Mouse (Mus musculus) limb, embryonic 14.5 days (tissue): ENCODE results near the gene Pheta1. TPM values are rescaled to one million over a fixed set of nuclear protein-coding genes. Genes with fewer than 3 reads are reported as not detected.

Experiments used
- ATAC-seq: fragments of 200-750 bp; cut with Nextera tagmentation; 2 replicates; pipeline ENCODE4 v1.8.0; 2017; ENCODE audit warnings: low read depth, moderate number of reproducible peaks, moderate TSS enrichment; ENCODE audit not compliant: low FRiP score
- DNase-seq: peaks from one replicate; pipeline ENCODE4 v3.0.0-alpha.2; 2015; ENCODE audit warnings: low spot score
- H3K27ac ChIP-seq: fragments of 300-500 bp; sonication (generic); replicated peaks from 2 replicates; pipeline ENCODE4 v1.5.1; 2014; ENCODE audit warnings: low read depth, mild to moderate bottlenecking, low read length, moderate library complexity, mixed read lengths
- H3K27me3 ChIP-seq: fragments of 300-500 bp; sonication (generic); 2 replicates; pipeline ENCODE4 v1.6.1; 2014; ENCODE audit warnings: low read length, mixed read lengths; ENCODE audit not compliant: control insufficient read depth, insufficient read depth
- H3K36me3 ChIP-seq: fragments of 300-500 bp; sonication (generic); 2 replicates; pipeline ENCODE4 v1.6.1; 2014; ENCODE audit warnings: mild to moderate bottlenecking, low read length, moderate library complexity, mixed read lengths; ENCODE audit not compliant: control insufficient read depth, insufficient read depth
- H3K4me1 ChIP-seq: fragments of 300-500 bp; sonication (generic); 2 replicates; pipeline ENCODE4 v1.6.1; 2014; ENCODE audit warnings: antibody characterized with exemption, low read length, mixed read lengths; ENCODE audit not compliant: control insufficient read depth, insufficient read depth
- H3K4me2 ChIP-seq: fragments of 300-500 bp; sonication (generic); replicated peaks from 2 replicates; pipeline ENCODE4 v1.6.1; 2014; ENCODE audit warnings: low read depth, mild to moderate bottlenecking, low read length, moderate library complexity; ENCODE audit not compliant: severe bottlenecking
- H3K4me3 ChIP-seq: fragments of 300-500 bp; sonication (generic); replicated peaks from 2 replicates; pipeline ENCODE4 v1.5.1; 2014; ENCODE audit warnings: low read length
- H3K9ac ChIP-seq: fragments of 300-500 bp; sonication (generic); 2 replicates; pipeline ENCODE4 v1.6.1; 2014; ENCODE audit warnings: mild to moderate bottlenecking, low read depth, low read length, moderate library complexity; ENCODE audit not compliant: severe bottlenecking
- H3K9me3 ChIP-seq: fragments of 300-500 bp; sonication (generic); 2 replicates; pipeline ENCODE4 v1.6.1; 2016; ENCODE audit warnings: low read length; ENCODE audit not compliant: control insufficient read depth
- POLR2A ChIP-seq: fragments of 200-500 bp; IDR thresholded peaks from 2 replicates; pipeline ENCODE4 v1.8.0; 2012; ENCODE audit warnings: inconsistent platforms, mild to moderate bottlenecking, moderate library complexity, borderline replicate concordance; ENCODE audit not compliant: insufficient read depth, insufficient read length; ENCODE audit errors: extremely low read depth
- WGBS: fragments of 180-500 bp; shearing (Covaris S2); extraction: QIAGEN DNeasy Blood & Tissue Kit; methylation state at CpG from one replicate; pipeline ENCODE4 v1.1.7; 2014; 5-methylcytosine and 5-hydroxymethylcytosine counted together
- polyA plus RNA-seq, 2 experiments: library from polyadenylated mRNA; depleted of rRNA in 1 of 2; stranded (reverse) in 1 of 2; unstranded in 1 of 2; fragments of >200 nt; fragmentation: Nextera tagmentation in 1 of 2; extraction: Ambion mirVana in 1 of 2; gene quantifications; 2 replicates each; pipeline versions ENCODE4 v1.2.1 to v1.2.3; 2012 to 2014

Pheta1 gene
- polyA plus RNA-seq, 2 experiments: 21.3 to 30.1 TPM

GRCm38 (mm10) chr5:121811485-121811931, 37.3 kb upstream of the Pheta1 start:
- H3K4me3 ChIP-seq: no peak overlapping the region
- ATAC-seq (no peak), DNase-seq (no peak)
- no peak overlapping the region for H3K9ac ChIP-seq
- no peak for TF ChIP-seq POLR2A
- no peak overlapping the region for H3K4me2 ChIP-seq
- H3K27me3 ChIP-seq: no peaks in the 10 kb centered on the region
- no peaks in the 10 kb centered on the region for H3K9me3 ChIP-seq
- WGBS: 90% methylated on average over 5 of the region's 5 CpGs
- H3K36me3 ChIP-seq: peaks cover 66% of the 10 kb centered on the region
- H3K4me1 ChIP-seq: no peaks in the 10 kb centered on the region
- no peak overlapping the region for H3K27ac ChIP-seq

DNA sequence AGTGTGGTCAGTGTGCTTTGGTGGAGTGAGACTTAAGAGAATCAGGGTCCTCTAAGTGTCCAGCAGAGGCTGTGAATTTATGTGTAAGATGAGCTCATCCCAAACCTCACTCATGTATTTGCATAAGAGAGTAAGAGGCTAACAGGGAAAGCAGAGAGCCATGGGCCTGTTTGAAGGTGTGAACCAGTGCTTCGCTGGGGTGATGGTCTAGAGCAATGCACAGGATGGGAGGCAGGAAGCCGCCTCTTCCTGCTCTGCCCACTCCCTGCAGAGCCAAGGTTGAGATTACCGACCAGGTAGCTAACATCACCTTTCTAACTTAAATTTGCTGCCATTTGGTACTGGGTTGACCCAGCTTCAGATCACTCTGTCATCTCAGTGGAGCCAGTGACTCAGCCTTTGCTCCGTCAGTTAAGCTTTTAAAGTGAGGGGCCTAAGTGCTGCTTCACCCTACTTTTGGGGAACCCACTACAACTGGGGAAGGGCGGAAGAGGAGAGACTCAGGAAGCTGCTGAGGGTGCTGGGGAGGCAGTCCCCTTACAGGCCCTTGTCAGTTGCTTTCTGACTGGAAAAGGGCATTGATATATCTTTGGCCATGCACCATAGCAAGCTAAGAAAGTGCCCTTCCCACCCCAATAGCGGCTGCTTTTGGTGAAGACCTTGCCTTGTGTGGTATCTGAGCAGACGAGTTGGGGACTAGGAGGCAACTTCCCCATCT, 36.1 kb upstream of the Pheta1 start:
- Histone ChIP-seq H3K27ac (no peak overlapping the region), H3K9ac (no peak overlapping the region), H3K36me3 (peaks cover 76% of the 10 kb centered on the region), H3K4me2 (no peak overlapping the region), H3K27me3 (no peaks in the 10 kb centered on the region), H3K9me3 (no peaks in the 10 kb centered on the region), H3K4me3 (no peak overlapping the region), H3K4me1 (no peaks in the 10 kb centered on the region)
- TF ChIP-seq POLR2A: no peak
- DNase-seq (no peak), ATAC-seq (no peak)
- 81% methylated on average over 7 of the region's 7 CpGs for WGBS

GRCm38 (mm10) chr5:121813744-121814143, 35.0 kb upstream of the Pheta1 start:
- H3K4me1 ChIP-seq: no peaks in the 10 kb centered on the region
- peaks cover 79% of the 10 kb centered on the region for H3K36me3 ChIP-seq
- TF ChIP-seq POLR2A: no peak
- no peak overlapping the region for H3K9ac ChIP-seq
- H3K27ac ChIP-seq: no peak overlapping the region
- ATAC-seq (no peak), DNase-seq (no peak)
- no peak overlapping the region for H3K4me3 ChIP-seq
- H3K4me2 ChIP-seq: no peak overlapping the region
- H3K9me3 ChIP-seq: no peaks in the 10 kb centered on the region
- WGBS: 91% methylated on average over 10 of the region's 10 CpGs
- H3K27me3 ChIP-seq: no peaks in the 10 kb centered on the region

DNA sequence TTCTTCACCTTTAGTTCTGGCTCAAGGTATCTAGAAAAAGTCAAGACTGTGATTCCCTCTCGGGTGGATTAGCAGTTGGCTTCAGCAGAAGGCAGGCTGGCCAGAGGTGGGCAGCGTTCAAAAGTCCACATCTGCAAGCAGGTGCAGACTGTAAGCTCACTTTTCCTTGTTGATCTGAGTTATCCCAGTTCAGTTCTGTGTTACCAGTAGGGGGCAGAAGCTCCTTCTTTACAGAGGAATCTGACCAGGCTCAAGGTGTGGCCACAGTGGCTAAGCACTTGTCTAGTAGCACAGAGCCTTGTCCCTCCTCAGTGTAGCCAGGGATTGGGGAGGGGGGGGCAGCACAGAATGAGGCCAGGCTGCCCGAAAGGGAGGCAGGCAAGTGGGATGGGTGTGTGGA, 33.7 kb upstream of the Pheta1 start:
- DNase-seq (peak; percentile 71), ATAC-seq (no peak)
- Histone ChIP-seq H3K9me3 (no peaks in the 10 kb centered on the region), H3K27ac (no peak overlapping the region), H3K9ac (no peak overlapping the region), H3K27me3 (no peaks in the 10 kb centered on the region), H3K4me1 (no peaks in the 10 kb centered on the region), H3K36me3 (peaks cover 87% of the 10 kb centered on the region), H3K4me3 (no peak overlapping the region), H3K4me2 (no peak overlapping the region)
- 65% methylated on average over 3 of the region's 3 CpGs for WGBS
- no peak for TF ChIP-seq POLR2A

DNA sequence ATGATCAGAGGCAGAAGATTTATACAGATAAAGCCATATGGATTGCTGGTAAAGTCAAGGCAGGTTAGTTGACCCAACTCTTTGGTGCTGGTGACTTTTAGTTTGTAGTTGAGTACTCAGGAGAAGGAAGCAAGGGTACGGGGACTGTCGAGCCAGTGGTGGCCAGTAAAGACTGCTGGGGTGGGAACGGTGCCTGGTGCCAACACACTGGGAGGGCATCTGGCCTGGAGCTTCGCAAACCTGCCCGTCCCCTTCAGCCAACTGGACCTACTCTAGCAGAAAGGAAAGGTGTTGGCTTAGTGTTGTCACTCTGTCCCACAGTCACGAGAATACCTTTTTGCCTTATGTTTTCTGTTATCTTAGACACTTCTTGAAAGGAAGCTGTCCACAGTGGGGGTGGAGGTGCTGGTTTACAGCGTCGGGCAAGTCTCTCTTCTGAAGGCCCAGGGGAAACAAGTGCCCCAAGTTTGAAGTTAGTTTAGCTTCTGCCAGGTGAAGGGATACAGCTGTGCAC, 32.9 kb upstream of the Pheta1 start:
- no peak for TF ChIP-seq POLR2A
- ATAC-seq (no peak), DNase-seq (no peak)

More for the DNA sequence above, 32.9 kb upstream of the Pheta1 start:
- no peaks in the 10 kb centered on the region for H3K9me3 ChIP-seq
- H3K9ac ChIP-seq: no peak overlapping the region
- no peaks in the 10 kb centered on the region for H3K27me3 ChIP-seq
- no peak overlapping the region for H3K27ac ChIP-seq
- H3K36me3 ChIP-seq: peaks cover 84% of the 10 kb centered on the region
- WGBS: 83% methylated on average over 8 of the region's 8 CpGs
- H3K4me1 ChIP-seq: no peaks in the 10 kb centered on the region
- no peak overlapping the region for H3K4me3 ChIP-seq
- H3K4me2 ChIP-seq: no peak overlapping the region
